Mouse (Mus musculus): ENCODE measurements around the gene Hdac1.
"Not testable (repeated sequence)": the region's sequence is repeated elsewhere in the genome, so short reads cannot be mapped to it uniquely, and the experiment has no call there.

The Hdac1 gene

DNA sequence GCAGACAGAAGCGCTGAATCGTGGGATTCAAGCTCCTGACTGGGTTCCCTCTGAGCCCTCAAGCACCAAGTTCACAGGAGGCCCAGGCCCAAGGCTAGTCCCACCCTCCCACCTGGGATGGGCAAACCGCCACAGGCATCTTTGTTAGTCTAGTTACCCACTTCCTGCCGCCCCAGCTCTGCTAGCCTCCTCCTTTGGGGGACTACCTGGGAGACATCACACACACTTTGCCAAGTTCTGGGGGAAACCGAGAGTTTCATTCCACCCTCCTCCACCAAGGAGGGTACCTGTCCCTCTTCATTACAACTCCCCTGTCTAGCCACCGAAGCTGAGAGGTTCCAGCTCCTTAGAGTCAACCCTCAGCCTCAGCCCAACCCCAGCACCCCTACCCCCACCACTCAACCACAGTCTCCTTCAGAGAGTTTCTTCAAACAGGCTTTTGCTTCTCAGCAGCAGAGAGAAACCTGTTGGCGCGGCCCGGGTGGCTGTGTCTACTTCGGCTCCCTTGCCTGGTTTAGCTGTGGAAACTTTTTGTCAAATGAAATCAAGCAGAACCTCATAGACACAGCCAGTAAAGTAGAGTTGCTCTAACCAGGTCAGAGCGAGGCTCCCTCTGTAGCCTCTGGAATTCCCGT lies 15.9 kb upstream of the Hdac1 start:
- DNase-seq (ENCODE audit: low spot score), result no peak

GRCm38 (mm10) chr4:129557256-129557808 lies 14.8 kb upstream of the Hdac1 start:
- no peak for DNase-seq (ENCODE audit: low spot score)

DNA sequence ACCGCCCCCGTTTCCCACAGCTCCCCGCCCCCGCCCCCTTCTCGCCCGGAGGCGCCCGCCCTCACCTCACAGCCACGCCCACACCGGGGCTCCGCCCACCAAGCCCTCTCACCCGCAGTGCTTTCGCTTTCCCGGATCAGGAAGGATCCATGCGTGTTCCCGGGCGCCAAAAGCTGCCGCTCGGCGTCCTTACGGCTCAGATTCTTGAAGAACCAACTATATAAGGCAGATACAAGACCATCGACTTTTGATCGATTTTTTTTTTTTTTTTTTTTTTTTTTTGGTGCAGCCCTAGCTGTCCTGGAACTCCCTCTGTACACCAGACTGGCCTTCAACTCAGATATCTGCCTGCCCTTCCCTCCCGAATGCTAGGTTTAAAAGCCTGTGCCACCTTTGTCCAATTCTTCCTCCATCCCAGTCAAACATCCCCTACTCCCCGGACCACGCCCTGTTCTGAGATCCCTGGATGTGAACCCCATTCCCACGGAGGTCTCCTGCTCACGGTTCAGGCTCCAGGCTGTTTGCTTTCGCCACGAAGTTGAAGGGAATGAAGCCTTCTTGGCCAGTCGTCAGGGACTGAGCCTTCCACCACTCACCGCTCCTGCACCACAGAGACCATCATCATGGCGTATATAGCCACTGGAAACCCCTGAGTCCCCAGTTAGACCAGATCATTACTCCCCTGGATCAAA lies 14.2 kb upstream of the Hdac1 start:
- DNase-seq (ENCODE audit: low spot score), result peak; percentile 83

- no peak for DNase-seq (ENCODE audit: low spot score)
Measured at GRCm38 (mm10) chr4:129555862-129556531, 13.5 kb upstream of the Hdac1 start.

DNA sequence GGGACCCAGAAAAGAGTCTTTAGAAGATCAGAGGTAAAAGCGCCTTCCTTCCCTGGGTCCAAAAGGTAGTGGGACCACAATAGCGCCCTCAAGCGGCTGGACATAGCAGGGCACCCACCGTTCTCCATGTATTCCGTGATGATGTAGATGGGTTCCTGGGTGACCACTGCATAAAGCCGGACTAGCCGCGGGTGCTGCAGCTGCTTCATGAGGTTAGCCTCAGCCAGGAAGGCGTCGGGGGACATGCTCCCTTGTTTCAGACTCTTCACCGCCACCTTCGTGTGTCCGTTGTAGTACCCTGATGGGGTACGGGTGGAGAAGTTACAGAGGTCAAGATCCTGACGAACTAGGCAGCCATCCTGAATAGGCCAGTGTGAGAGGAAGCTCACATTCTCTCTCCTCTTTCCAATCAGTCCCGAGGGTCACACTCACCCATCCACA lies 12.9 kb upstream of the Hdac1 start:
- DNase-seq (ENCODE audit: low spot score), result no peak

DNA sequence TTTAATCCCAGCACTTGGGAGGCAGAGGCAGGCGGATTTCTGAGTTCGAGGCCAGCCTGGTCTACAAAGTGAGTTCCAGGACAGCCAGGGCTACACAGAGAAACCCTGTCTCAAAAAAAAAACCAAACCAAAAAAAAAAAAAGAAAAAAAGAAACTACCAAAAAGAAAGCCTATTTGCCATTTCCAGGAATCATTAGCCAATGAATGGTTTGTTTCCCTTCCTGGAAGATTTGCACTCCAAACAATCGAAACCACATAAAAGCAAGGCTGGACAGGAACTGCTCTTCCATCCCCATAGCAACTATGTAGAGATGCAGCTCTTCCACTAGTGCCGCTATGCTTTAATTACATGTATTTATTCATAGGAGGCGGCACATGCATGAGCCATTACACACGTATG lies 12.0 kb upstream of the Hdac1 start:
- DNase-seq (ENCODE audit: low spot score), result not testable (repeated sequence)

GRCm38 (mm10) chr4:129550295-129550694 lies 7.8 kb upstream of the Hdac1 start:
- DNase-seq (ENCODE audit: low spot score), result no peak

GRCm38 (mm10) chr4:129549306-129549705 lies 6.8 kb upstream of the Hdac1 start:
- DNase-seq (ENCODE audit: low spot score), result no peak

DNA sequence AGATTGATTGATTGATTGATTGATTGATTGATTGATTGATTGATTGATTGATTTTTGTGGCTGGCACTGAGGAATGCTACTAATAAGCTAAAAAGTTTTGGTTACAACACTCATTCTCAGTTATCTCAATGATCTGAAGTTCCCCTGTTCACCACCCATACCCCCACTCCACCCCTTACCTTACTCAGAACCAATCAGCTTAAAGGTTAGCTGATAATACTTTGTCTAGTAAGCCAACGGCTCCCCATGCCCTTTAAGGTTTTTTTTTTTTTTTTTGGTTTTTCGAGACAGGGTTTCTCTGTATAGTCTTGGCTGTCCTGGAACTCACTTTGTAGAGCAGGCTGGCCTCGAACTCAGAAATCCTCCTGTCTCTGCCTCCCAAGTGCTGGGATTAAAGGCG lies 5.1 kb upstream of the Hdac1 start:
- DNase-seq (ENCODE audit: low spot score), result not testable (repeated sequence)

DNA sequence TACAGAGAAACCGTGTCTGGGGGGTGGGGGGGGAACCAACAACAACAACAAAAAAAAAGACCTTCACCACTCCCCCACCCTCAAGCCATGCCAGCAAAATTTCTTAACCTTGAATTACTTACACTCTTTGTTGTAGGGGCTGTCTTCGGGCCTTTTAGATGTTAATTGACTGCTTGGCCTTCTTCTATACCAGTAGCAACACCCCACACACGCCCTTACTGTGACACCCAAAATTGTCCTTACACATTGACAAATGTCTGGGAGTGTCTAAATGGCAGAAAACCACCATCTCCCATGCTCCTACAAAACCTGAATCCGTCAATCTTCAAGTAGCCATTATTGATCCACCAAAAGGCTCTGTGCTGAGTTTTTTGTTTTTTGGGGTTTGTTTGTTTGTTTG lies 1.6 kb upstream of the Hdac1 start:
- no peak for DNase-seq (ENCODE audit: low spot score)

DNA sequence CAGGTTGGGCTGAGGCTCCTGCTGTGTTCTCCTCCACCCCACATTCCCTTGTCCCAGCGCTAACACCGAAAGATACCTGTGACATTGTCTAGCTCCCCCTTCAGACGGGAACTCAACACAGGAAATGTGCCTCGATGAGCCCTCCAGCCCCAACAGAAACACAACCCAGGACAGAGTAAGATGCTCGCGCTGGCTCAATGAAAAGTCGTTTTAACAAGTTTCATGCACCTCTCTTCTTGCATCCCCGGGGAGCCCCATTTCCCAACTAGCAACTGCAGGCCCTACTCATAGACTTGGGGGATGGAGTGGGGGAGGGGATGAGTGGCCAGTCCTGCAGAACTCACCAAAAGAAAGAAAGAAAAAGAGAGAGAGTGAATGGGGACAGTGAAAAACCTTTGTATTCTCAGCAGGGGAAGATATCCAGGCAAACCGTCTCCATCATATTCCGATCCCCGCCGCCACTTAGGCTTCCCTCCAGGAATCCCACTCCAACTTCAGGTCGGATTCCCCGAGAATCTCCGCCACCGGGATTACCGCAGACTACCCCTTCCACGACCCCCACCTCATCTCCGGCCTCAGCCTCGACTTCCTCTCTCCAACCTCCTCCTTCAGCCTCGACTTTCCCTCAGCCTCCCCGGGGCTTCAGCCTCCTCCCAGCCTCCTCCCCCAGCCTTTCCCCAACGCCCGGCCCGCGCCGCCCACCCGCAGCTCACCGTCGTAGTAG lies 483 bp downstream of the Hdac1 start:
- DNase-seq (ENCODE audit: low spot score), result no peak

- no peak for DNase-seq (ENCODE audit: low spot score)
Measured at GRCm38 (mm10) chr4:129540012-129540411, 2.5 kb downstream of the Hdac1 start.

- DNase-seq (ENCODE audit: low spot score), result not testable (repeated sequence)
Measured at GRCm38 (mm10) chr4:129528901-129529300, 13.6 kb downstream of the Hdac1 start.

DNA sequence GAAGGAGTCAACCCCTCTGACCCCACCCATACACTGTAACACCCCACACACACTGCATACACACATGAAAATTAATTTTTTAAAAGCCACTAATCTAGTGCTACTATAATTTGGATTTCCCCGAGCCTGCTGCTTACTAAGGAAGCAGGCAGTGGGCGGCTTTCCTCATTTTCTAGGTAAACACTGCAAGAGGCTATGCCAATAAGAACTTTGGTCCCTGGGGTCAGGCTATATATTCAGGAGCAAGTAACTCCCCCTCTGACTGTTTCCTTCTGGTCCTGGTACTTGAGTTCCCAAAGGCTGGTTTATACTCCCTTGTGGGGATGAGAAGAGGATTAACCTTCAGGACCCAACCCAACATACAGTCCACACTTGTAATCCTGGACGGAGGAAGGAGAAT lies 16.6 kb downstream of the Hdac1 start:
- DNase-seq (ENCODE audit: low spot score), result no peak

DNA sequence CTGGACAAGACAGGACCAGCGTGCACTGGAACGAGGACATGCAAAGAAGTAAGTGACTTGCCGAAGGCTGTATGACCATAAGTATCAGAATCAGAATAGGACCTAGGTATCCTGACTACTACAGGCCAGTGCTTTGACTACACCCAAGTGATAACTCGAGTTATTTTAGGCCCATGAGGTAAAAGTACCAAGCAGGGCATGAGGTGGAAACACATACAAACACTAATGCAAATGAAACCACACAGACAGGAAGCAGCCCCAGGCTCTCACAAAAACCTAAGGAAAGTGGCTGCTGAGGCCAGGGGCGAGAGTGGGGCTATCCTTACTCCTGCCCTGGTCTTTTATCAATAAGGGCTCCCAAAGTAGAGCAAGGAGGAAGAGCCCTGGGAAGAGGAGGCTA lies 17.2 kb downstream of the Hdac1 start:
- no peak for DNase-seq (ENCODE audit: low spot score)

GRCm38 (mm10) chr4:129518519-129518918 lies 24.0 kb downstream of the Hdac1 start:
- DNase-seq (ENCODE audit: low spot score), result no peak

GRCm38 (mm10) chr4:129516925-129517324 lies 25.6 kb downstream of the Hdac1 start:
- no peak for DNase-seq (ENCODE audit: low spot score)

DNA sequence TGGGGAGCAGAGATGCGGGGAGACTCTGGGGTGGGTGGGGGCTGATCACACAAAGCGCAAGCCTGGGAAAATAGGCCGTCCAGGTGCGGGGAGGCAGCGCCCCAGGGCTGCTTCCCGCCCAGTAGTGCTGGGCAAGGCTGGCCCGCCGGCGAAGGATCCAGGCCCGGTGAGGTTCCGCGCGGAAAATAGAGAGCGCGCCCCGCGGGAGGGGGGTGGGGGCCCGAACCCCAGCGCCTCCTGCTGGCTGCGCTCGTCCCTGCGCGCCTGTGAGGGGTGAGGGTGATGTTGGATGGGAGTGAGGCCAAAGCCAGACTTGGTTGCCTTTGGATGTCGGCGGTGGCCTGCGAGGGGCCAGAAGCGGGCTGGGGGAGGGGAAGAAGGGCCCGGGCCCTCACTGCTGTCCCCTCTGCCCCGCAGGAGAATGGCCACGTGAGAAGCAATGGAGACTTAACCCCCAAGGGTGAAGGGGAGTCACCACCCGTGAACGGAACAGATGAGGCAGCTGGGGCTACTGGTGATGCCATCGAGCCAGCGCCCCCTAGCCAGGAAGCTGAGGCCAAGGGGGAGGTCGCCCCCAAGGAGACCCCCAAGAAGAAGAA lies 28.1 kb downstream of the Hdac1 start:
- DNase-seq (ENCODE audit: low spot score), result no peak

GRCm38 (mm10) chr4:129513891-129514290 lies 28.6 kb downstream of the Hdac1 start:
- DNase-seq (ENCODE audit: low spot score), result no peak

GRCm38 (mm10) chr4:129513086-129513767 lies 29.3 kb downstream of the Hdac1 start, which contains the start of gene Marcksl1:
Marcksl1 (plus strand) TSS chr4:129513581.
- peak; percentile 82 for DNase-seq (ENCODE audit: low spot score)

GRCm38 (mm10) chr4:129511413-129512096 lies 31.0 kb downstream of the Hdac1 start:
- DNase-seq (ENCODE audit: low spot score), result no peak

All from ovary, adult 18-20 months (tissue).